Mouse (Mus musculus) thymus, postnatal 4 days (tissue): ENCODE data around the gene Akt2.

Experiments used
- DNase-seq: peaks from one replicate; pipeline ENCODE4 v3.0.0; 2021

Gene Akt2

GRCm38 (mm10) chr7:27591266-27592216 lies at the start of gene Akt2:
Gene Akt2 (plus strand): TSS chr7:27591552.
- DNase-seq, result peak; percentile 96

GRCm38 (mm10) chr7:27541922-27542321 lies 49.4 kb upstream of the Akt2 start:
- DNase-seq, result peak; percentile 34

GRCm38 (mm10) chr7:27542392-27543033 lies 48.8 kb upstream of the Akt2 start:
- DNase-seq, result peak; percentile 96

DNA sequence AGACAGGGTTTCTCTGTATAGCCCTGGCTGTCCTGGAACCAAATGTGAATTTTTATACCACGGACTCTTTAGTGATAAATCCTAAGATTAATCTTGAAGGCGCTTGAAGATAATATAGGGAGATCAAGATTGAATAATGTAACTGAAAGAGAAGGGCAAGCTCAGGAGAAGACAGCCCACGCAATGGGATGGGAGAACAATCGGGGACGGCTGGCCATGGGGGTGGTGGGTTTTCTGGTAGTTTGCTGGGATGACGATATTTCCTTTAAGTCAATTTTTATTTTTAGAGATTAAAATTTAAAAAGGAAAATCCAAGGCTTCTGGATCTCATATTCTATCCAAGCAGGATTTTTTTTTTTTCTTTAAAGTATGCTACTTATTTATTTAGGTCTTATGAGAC lies 48.3 kb upstream of the Akt2 start:
- DNase-seq, result no peak

DNA sequence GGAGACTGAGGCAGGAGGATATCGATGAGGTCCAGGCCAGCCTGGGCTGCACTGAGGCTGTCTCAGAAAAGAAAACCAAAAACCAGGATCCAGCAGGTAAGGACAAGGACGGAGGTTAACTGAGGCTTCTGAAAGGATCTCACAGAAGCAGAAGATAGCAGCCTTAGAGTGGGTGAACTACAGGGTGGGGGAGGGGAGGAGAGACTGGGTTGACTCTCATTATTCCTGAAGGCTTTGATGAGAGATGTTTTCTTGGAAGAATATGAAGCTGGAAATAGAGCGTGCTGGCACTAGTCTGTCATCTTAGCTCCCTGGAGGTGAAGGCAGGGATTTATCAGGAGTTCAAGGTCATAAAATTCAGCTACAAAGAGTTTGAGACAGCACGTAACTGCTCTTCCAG lies 47.5 kb upstream of the Akt2 start:
- DNase-seq, result no peak

GRCm38 (mm10) chr7:27544675-27545370 lies 46.5 kb upstream of the Akt2 start:
- DNase-seq, result peak; percentile 76

DNA sequence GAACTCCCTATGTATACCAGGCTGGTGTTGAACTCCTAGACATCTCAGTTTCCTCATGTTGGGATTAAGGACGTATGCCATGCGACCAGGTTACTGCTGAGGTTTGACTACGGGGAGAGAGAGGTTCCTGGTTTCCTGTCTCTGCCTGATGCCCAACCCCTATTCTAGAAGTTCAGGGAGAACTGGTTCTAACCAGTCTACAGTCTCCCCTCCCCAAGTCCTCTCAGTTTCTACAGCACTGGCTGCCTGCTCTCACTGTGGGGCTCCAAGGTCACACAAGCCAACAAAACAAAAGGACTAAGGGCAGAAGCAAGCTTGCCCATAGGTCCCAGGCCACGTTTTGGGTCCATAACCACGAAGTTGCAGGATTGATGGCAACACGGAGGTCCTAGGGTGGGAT lies 41.8 kb upstream of the Akt2 start:
- no peak for DNase-seq

GRCm38 (mm10) chr7:27552070-27552469 lies 39.3 kb upstream of the Akt2 start:
- no peak for DNase-seq

GRCm38 (mm10) chr7:27552931-27553513 lies 38.3 kb upstream of the Akt2 start, which contains the start of the genes Pld3 and 2310022A10Rik:
Gene Pld3 (minus strand): TSS chr7:27553218.
Gene 2310022A10Rik (plus strand): TSS chr7:27553233.
- DNase-seq, result peak; percentile 97

- no peak for DNase-seq
Observed at GRCm38 (mm10) chr7:27560291-27560887, 31.0 kb upstream of the Akt2 start.

DNA sequence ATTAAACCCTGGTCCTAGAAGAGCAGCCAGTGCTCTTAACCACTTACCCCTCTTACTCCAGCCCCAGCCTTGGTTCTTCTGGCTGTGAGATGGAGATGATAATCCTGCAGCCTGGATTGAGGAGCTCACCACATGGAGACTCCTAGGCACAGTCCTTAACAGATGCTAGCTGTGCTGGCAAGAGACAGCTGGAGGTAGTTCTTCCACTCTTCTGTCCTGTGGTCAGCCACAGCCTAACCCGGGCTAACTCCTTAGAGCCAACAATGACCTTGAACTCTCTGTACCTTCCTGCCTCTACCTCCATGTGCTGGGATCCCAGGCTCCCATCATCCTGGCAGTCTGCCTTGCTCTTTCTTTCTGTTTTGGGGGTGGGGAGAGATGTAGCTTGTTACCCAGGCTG lies 30.4 kb upstream of the Akt2 start:
- no peak for DNase-seq

DNA sequence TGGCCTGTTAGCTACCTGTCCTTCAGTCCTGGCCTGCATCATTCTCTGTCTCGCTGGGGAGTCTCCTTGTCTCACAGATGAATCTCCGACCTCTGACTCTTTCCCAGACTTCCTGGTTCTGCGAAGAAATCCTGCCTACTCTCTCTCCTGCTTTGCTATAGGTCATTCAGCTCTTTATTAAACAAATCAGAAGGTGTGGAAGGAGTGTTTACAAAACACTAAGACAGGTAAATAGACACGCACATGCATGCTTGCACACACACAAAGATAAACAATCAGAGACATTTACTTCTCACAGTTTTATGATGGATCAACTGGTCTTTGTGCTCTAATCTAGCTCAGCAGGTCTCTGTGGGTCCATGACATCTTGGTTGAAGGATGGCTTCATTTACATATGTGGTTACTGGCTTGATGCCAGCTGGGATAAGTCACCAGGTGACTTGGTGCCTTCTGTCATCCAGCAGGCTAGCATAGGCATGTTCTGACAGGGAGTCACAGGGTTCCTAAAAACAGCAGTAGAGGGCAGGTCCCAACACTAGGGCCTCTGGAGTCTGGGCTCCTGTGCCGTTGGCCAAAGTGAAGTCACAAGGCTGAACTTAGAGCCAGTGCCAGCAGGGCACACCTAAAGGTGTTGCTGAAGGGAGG lies 21.6 kb upstream of the Akt2 start:
- DNase-seq, result no peak

DNA sequence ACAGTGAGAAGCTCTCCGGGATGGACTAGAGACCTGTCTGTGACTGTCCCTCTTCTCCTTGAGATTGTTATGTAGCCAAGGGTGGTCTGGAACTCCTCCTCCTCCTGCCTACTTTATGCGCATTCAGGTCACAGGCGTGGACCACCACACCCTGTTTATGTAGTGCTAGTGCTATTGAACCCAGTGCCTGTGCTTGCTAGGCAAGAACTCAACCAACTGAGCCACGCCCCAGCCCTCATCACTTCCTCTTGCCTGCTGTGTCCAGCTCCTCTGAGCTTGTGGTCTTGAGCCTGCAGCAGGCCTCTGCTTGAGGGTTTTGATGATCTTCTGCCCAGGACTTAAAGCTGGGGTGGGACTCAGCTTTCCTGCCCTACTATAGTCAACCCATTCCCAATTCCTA lies 19.2 kb upstream of the Akt2 start:
- no peak for DNase-seq

DNA sequence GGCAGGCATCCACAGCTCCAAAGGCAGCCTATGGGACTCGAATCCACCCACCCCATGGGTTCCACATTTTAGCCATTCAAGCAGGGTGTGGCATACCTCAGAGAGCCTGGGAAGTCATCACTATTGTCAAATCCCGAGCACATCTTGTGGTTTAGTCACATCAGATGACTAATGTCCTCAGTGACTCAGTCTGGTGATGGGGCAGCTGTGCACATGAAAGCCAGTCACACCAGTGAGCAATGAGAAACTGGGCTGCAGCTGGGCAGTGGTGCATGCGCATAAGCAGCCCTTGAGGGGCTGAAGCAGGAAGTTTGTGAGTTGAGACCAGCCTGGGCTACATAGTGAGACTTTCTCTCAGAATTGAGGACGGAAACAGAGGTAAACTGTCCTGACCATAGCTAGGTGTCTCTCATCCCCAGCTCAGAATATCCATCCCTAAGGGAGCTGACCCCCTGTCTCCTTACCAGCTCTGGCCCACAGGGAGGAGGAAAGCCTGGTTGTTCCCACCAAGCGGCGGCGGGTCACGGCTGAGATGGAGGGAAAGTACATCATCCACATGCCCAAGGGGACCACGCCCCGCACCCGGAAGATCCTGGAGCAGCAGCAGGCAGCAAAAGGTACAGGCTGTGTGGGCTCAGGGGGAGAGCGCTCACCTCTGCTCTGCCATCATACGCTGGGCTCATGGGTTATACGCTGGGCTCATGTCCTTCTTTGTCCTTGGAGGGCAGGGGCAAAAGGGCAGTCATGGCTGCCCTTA lies 17.1 kb upstream of the Akt2 start:
- DNase-seq, result no peak

GRCm38 (mm10) chr7:27576914-27577313 lies 14.4 kb upstream of the Akt2 start:
- peak; percentile 76 for DNase-seq

GRCm38 (mm10) chr7:27577589-27577988 lies 13.8 kb upstream of the Akt2 start:
- DNase-seq, result no peak

DNA sequence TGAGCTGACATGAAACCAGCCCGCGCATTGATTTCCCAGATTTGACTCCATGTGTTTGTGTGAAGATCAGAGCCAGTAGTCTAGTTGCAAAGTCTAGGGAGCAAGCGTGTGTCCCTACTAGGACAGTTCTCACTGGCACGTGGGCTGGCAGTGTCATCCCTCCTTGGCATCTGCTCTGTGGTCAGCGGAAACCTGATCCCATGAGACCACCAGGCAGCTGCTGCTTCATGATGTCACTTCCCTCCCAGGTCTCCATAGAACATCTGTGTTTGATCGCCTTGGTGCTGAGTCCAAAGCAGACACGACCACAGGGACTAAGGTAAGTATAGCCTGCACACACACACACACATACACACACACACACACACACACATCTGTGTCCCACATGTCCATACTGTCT lies 12.9 kb upstream of the Akt2 start:
- DNase-seq, result no peak

DNA sequence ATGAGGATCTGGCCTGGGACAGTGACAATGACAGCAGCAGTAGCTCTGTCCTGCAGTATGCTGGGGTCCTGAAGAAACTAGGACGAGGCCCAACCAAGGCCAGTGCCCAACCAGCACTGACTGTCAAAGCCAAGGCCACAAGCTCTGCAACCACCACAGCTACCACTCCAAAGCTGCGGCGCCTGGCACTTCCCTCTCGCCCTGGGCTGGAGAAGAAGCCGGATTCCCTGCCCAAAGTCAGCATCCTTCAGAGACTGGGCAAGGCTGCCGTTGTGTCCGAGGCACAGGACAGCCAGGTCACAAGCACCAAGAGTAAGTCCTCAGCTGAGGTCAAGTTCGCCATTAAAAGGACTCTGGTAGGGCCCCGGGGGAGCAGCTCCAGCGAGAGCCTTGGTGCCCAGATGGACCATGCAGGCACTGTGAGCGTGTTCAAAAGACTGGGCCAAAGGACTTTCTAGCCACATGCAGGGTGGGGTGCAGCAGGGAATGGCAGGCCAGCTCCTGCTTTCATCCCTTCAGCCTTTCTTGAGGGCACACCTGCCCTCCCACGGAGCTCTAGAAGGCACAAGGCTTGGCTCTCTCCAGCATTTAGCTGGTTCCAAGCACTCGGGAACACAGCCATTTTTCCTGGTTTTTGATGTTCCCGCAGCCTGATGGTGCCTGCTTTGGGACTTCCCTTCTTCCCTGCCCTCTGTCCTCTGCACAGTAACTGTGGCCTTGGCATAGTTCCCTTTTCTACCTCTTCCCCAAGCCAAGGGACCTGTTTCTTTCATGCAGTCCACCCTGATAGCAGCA lies 10.8 kb upstream of the Akt2 start:
- no peak for DNase-seq

DNA sequence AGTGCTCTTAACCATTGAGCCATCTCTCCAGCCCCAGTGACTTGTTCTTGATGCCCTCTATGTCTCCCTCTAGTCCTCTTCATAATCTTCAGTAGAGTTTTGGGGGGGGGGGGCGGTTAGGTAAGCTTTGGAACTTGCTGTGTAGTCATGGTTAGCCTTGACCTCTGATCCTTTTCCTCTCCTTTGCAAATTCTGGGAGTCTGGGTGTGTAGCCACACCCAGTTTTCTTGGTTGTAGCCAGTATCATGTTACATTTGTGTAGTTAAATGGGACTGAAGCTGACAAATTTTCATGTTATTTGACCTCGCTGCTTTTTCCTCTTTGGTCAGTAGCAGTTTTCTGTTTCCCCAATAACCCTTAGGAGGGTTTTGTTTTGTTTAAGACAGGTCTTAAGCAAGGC lies 4.5 kb upstream of the Akt2 start:
- DNase-seq, result no peak

- DNase-seq, result no peak
Observed at GRCm38 (mm10) chr7:27587741-27588140, 3.6 kb upstream of the Akt2 start.

DNA sequence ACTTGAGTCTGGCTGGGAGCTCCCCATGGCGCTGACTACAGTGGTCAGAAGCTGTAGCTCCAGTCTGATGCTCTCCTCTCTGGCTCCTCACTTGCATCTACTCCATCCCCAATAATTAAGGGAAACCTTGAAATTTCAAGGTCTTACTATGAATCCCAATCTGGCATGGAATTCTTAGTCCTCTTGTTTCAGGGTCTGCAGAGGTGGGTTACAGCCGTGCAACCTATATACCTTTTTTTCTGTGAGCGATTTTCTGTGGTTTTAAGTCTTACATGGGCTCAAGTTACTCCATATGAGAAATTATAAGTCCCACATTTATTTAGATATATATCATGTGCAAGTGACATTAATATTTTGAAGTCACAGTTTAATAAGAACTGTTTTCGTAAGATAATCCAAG lies 1.3 kb upstream of the Akt2 start:
- DNase-seq, result no peak
